ENCODE assay signal across 8 mouse cellular contexts in genomic region chr19:7493352-7494186, GRCm38 (mm10). TPM values are rescaled to one million over a fixed set of nuclear protein-coding genes. Genes with fewer than 3 reads are reported as not detected.
DNase-seq lines count a peak whose midpoint lies in the region; ATAC-seq and TF ChIP-seq lines count a peak whose summit lies in the region.

Atl3 (plus strand) TSS chr19:7494040.

- peak within 1 kb of the TSS; percentile 77 for H3K9ac ChIP-seq in midbrain, embryonic 15.5 days

- H3K9me3 ChIP-seq in heart, embryonic 10.5 days: no peaks in the 10 kb centered on the region
- H3K9me3 ChIP-seq in midbrain, embryonic 15.5 days: no peaks in the 10 kb centered on the region

- peak in 1 of 2 experiments; percentile 24 for DNase-seq in cerebellum, adult 2 months
- no peak for DNase-seq in cerebellum, adult 11-12 months
- DNase-seq in thymus, adult 2 months: no peak
- DNase-seq in thymus, adult 18-20 months: no peak
- no peak for DNase-seq in heart, embryonic 10.5 days (ENCODE audit: low spot score)
- no peak for DNase-seq in layer of hippocampus, postnatal 36 days
- DNase-seq in cerebellum, postnatal 14 days: no peak

- H3K27ac ChIP-seq in cerebellum, adult 2 months (ENCODE audit: insufficient read depth, low read length): peak within 1 kb of the TSS; percentile 90
- H3K27ac ChIP-seq in thymus, adult 2 months (ENCODE audit: control insufficient read depth, insufficient read depth, low read length): peak within 1 kb of the TSS; percentile 49
- peak within 1 kb of the TSS; percentile 96 for H3K27ac ChIP-seq in heart, embryonic 10.5 days
- peak within 1 kb of the TSS; percentile 98 for H3K27ac ChIP-seq in midbrain, embryonic 15.5 days

- no peaks in the 10 kb centered on the region for H3K4me1 ChIP-seq in cerebellum, adult 2 months (ENCODE audit: control insufficient read depth, insufficient read depth, low read length)
- H3K4me1 ChIP-seq in thymus, adult 2 months (replicated peaks; ENCODE audit: control insufficient read depth, insufficient read depth, low read length): peaks cover 6% of the 10 kb centered on the region; the same call in 1 of the 2 replicates
- 0 out of 2 replicates have a peak, but pooled peaks cover 3% of the 10 kb centered on the region for H3K4me1 ChIP-seq in heart, embryonic 10.5 days
- peaks cover 5% of the 10 kb centered on the region for H3K4me1 ChIP-seq in midbrain, embryonic 15.5 days

- no peaks in the 10 kb centered on the region for H3K27me3 ChIP-seq in cerebellum, adult 2 months (ENCODE audit: control insufficient read depth, insufficient read depth, low read length)
- H3K27me3 ChIP-seq in thymus, adult 2 months (ENCODE audit: control insufficient read depth, insufficient read depth, low read length): no peaks in the 10 kb centered on the region
- no peaks in the 10 kb centered on the region for H3K27me3 ChIP-seq in heart, embryonic 10.5 days (ENCODE audit: insufficient read depth, poor library complexity, severe bottlenecking)
- no peaks in the 10 kb centered on the region for H3K27me3 ChIP-seq in midbrain, embryonic 15.5 days (replicated peaks)

- WGBS in cerebellum, adult 2 months: 27% methylated on average over 31 of the region's 31 CpGs
- 24% methylated on average over 31 of the region's 31 CpGs for WGBS in thymus, adult 2 months
- 27% methylated on average over 31 of the region's 31 CpGs for WGBS in heart, embryonic 10.5 days
- 27% methylated on average over 31 of the region's 31 CpGs for WGBS in midbrain, embryonic 15.5 days

- no peaks in the 10 kb centered on the region for H3K36me3 ChIP-seq in thymus, adult 2 months (ENCODE audit: control insufficient read depth, insufficient read depth, low read length)
- H3K36me3 ChIP-seq in heart, embryonic 10.5 days: no peaks in the 10 kb centered on the region
- no peaks in the 10 kb centered on the region for H3K36me3 ChIP-seq in midbrain, embryonic 15.5 days (replicated peaks)

- 0 out of 2 replicates have a peak, but pooled peaks have one; percentile 1 for ATAC-seq in midbrain, embryonic 15.5 days (replicated peaks)

- no peak for TF ChIP-seq CTCF in cerebellum, adult 2 months (IDR thresholded peaks at IDR 0.05; ENCODE audit: borderline replicate concordance, insufficient read depth, low read depth, low read length)
- no peak for TF ChIP-seq CTCF in thymus, adult 2 months (IDR thresholded peaks at IDR 0.05; ENCODE audit: borderline replicate concordance, control insufficient read depth, extremely low read depth, insufficient read depth, low read length, poor library complexity)

- H3K4me3 ChIP-seq in cerebellum, adult 2 months (replicated peaks; ENCODE audit: insufficient read depth, low read depth, low read length): peak within 1 kb of the TSS; percentile 86
- peak within 1 kb of the TSS; percentile 66 for H3K4me3 ChIP-seq in thymus, adult 2 months (ENCODE audit: control insufficient read depth, insufficient read depth, low read length)
- peak within 1 kb of the TSS; percentile 78 for H3K4me3 ChIP-seq in heart, embryonic 10.5 days
- peak within 1 kb of the TSS; percentile 82 for H3K4me3 ChIP-seq in midbrain, embryonic 15.5 days

- no peak for TF ChIP-seq POLR2A in cerebellum, adult 2 months (IDR thresholded peaks at IDR 0.05; ENCODE audit: borderline replicate concordance, insufficient read depth, low read length)
- no peak for TF ChIP-seq POLR2A in thymus, adult 2 months (IDR thresholded peaks at IDR 0.05; ENCODE audit: control insufficient read depth, extremely low read depth, insufficient read depth, low read length, poor library complexity)

- H3K4me2 ChIP-seq in midbrain, embryonic 15.5 days: peak within 1 kb of the TSS; percentile 62

RNA-seq across cellular contexts. Expression of gene Atl3, which starts in this region (rescaled TPM):
- 18.1 and 18.3 TPM in 2 replicates for polyA plus RNA-seq in cerebellum, adult 2 months (2012; rRNA removed)
- 15.3 and 17.4 TPM in 2 replicates for polyA plus RNA-seq in thymus, adult 2 months (2012; rRNA removed)
- 7.7 and 8.4 TPM in 2 replicates for polyA plus RNA-seq in heart, embryonic 10.5 days (2016; fragmentation: Nextera tagmentation; extraction: Ambion mirVana)
- total RNA-seq in layer of hippocampus, postnatal 36 days (2021): 10 to 100 TPM; 21.1 to 23.3 TPM
- polyA plus RNA-seq in midbrain, embryonic 15.5 days (2015; fragmentation: Nextera tagmentation; extraction: Ambion mirVana): 6.5 TPM in 2 replicates
